Mouse (Mus musculus) heart, embryonic 12.5 days (tissue): ENCODE measurements around the gene Ccdc174. TPM values are rescaled to one million over a fixed set of nuclear protein-coding genes. Genes with fewer than 3 reads are reported as not detected.

Experiments used
- ATAC-seq: fragments of 200-750 bp; cut with Nextera tagmentation; 2 replicates; pipeline ENCODE4 v1.8.0; 2017; ENCODE audit warnings: moderate TSS enrichment, moderate library complexity; ENCODE audit not compliant: insufficient number of reproducible peaks, low FRiP score
- H3K27ac ChIP-seq: fragments of 300-500 bp; sonication (generic); 2 replicates; pipeline ENCODE4 v1.5.1; 2016; ENCODE audit warnings: mild to moderate bottlenecking, moderate library complexity; ENCODE audit not compliant: poor library complexity, severe bottlenecking
- H3K27me3 ChIP-seq: fragments of 300-500 bp; sonication (generic); replicated peaks from 2 replicates; pipeline ENCODE4 v1.6.1; 2016; ENCODE audit warnings: mild to moderate bottlenecking, moderate library complexity
- H3K36me3 ChIP-seq: fragments of 300-500 bp; sonication (generic); 2 replicates; pipeline ENCODE4 v1.6.1; 2016; ENCODE audit warnings: mild to moderate bottlenecking, moderate library complexity
- H3K4me1 ChIP-seq: fragments of 300-500 bp; sonication (generic); replicated peaks from 2 replicates; pipeline ENCODE4 v1.6.1; 2016; ENCODE audit warnings: mild to moderate bottlenecking
- H3K4me2 ChIP-seq: fragments of 300-500 bp; sonication (generic); 2 replicates; pipeline ENCODE4 v1.6.1; 2016; ENCODE audit warnings: mild to moderate bottlenecking, moderate library complexity
- H3K4me3 ChIP-seq: fragments of 300-500 bp; sonication (generic); 2 replicates; pipeline ENCODE4 v1.5.1; 2016; ENCODE audit warnings: mild to moderate bottlenecking
- H3K9ac ChIP-seq: fragments of 300-500 bp; sonication (generic); 2 replicates; pipeline ENCODE4 v1.6.1; 2016; ENCODE audit warnings: mild to moderate bottlenecking, moderate library complexity
- H3K9me3 ChIP-seq: fragments of 300-500 bp; sonication (generic); replicated peaks from 2 replicates; pipeline ENCODE4 v1.6.1; 2016; ENCODE audit warnings: mild to moderate bottlenecking, moderate library complexity
- whole genome bisulfite sequencing: fragments of 180-500 bp; shearing (Covaris S2); methylation state at CpG from one replicate; pipeline ENCODE4 v1.1.7; 2016; 5-methylcytosine and 5-hydroxymethylcytosine counted together
- polyA plus RNA-seq: library from polyadenylated mRNA; unstranded; fragments of >200 nt; fragmentation: Nextera tagmentation; extraction: Ambion mirVana; gene quantifications from 2 replicates; pipeline ENCODE4 v1.2.1, GENCODE M21; 2016

Ccdc174 gene
- polyA plus RNA-seq, 1 experiment from 2014 or later, result 27.0 TPM

DNA sequence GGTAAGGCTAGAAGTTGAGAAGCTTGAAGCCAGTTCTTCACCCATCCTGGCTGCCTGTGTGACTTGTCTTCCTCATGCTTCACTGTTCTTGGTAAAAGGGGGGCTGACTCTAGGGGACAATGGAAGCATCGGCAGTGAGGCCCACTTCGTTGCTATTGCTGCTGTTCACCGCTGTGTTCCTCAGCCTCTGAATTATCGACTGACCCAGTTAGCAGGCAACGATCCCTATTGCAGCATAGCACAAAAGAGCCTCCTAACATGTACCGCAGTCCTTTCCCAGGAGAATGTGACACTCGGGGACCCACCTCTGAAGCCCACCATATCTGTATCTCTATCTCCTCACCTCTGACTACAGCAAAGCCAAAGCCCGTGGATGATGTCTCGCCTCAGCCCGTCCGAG is 39.9 kb downstream of the Ccdc174 start:
- Histone ChIP-seq H3K27ac (no peak overlapping the region), H3K36me3 (no peaks in the 10 kb centered on the region), H3K9me3 (no peaks in the 10 kb centered on the region), H3K4me2 (no peak overlapping the region), H3K9ac (no peak overlapping the region), H3K4me1 (no peaks in the 10 kb centered on the region; the same call in 1 of the 2 replicates), H3K27me3 (0 out of 2 replicates have a peak, but pooled peaks cover 3% of the 10 kb centered on the region), H3K4me3 (no peak overlapping the region)
- 76% methylated on average over 11 of the region's 11 CpGs for WGBS
- no peak for ATAC-seq

DNA sequence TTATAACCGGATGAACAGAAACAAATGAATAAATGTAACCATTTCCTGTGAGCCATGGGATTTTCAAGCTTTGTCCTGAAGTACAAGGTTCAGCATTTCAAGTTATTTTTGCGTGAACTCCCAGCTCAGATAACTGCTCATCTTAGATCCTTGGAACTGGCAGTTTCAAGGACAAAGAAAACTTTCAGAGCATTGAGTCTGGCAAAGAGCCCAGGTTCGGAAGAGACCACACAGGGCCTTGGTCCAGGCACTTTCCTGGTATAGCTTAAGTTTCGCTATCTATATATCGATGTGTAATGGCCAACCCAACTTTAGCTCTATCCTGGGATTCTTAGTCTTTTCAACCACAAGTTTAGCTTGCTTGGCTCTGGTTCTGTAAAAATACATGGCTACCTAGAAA is 53.4 kb downstream of the Ccdc174 start:
- Histone ChIP-seq H3K27me3 (peaks cover under 1% of the 10 kb centered on the region; the same call in 1 of the 2 replicates), H3K9me3 (no peaks in the 10 kb centered on the region), H3K4me2 (no peak overlapping the region), H3K4me1 (peaks cover 2% of the 10 kb centered on the region; the same call in 1 of the 2 replicates), H3K4me3 (no peak overlapping the region), H3K9ac (no peak overlapping the region), H3K36me3 (no peaks in the 10 kb centered on the region), H3K27ac (no peak overlapping the region)
- no peak for ATAC-seq
- 59% methylated on average over 5 of the region's 5 CpGs for WGBS

DNA sequence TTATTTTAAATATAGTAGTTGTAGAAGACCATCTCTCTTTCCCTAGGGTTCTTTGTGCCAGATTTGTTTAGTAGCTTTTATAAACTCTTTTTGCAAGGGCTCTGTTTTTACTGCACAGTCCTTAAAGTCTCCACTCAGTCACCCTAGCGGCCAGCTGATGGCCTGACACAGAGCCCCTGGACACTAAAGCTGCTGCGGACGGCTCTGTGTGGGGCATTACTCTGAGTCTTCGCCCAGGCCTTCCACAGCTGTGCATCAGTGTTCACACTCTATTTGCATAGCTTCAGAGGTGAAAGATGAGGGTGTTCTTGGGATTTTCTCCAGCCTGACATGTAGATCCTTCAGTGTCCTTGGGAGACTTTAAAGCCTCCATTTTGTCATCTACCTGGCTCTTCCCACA is 60.6 kb downstream of the Ccdc174 start:
- ATAC-seq, result no peak
- WGBS, result 61% methylated on average over 4 of the region's 4 CpGs

GRCm38 (mm10) chr6:91948426-91948825 is 70.6 kb downstream of the Ccdc174 start:
- 67% methylated on average over 2 of the region's 2 CpGs for WGBS
- H3K27ac ChIP-seq, result no peak overlapping the region
- no peak for ATAC-seq
- H3K4me3 ChIP-seq, result no peak overlapping the region
- H3K4me1 ChIP-seq, result no peaks in the 10 kb centered on the region
- no peaks in the 10 kb centered on the region for H3K9me3 ChIP-seq
- no peak overlapping the region for H3K9ac ChIP-seq
- H3K4me2 ChIP-seq, result no peak overlapping the region
- no peaks in the 10 kb centered on the region for H3K36me3 ChIP-seq
- H3K27me3 ChIP-seq, result 0 out of 2 replicates have a peak, but pooled peaks cover 12% of the 10 kb centered on the region

More for the DNA sequence above, 60.6 kb downstream of the Ccdc174 start:
- Histone ChIP-seq H3K27ac (no peak overlapping the region), H3K4me3 (no peak overlapping the region), H3K27me3 (peaks cover 13% of the 10 kb centered on the region), H3K9ac (no peak overlapping the region), H3K4me2 (no peak overlapping the region), H3K4me1 (0 out of 2 replicates have a peak, but pooled peaks cover 1% of the 10 kb centered on the region), H3K9me3 (no peaks in the 10 kb centered on the region), H3K36me3 (no peaks in the 10 kb centered on the region)

Other genes starting within 250 kb of the Ccdc174 start
- gene Slc6a6, start 194.0 kb upstream of the Ccdc174 start, polyA plus RNA-seq, result 79.1 and 85.8 TPM in 2 replicates
- 8.4 and 8.7 TPM in 2 replicates for gene Grip2, start 50.8 kb upstream of the Ccdc174 start, polyA plus RNA-seq
- 0.41 and 0.54 TPM in 2 replicates for gene 4930590J08Rik, start 24.8 kb downstream of the Ccdc174 start, polyA plus RNA-seq
- gene Fgd5, start 100.8 kb downstream of the Ccdc174 start, polyA plus RNA-seq, result 16.0 and 19.0 TPM in 2 replicates
- 18.5 and 21.3 TPM in 2 replicates for gene Nr2c2, start 213.3 kb downstream of the Ccdc174 start, polyA plus RNA-seq